Mouse (Mus musculus) liver, embryonic 16.5 days (tissue): Measurements from ENCODE around the gene Pcp4. TPM values are rescaled to one million over a fixed set of nuclear protein-coding genes. Genes with fewer than 3 reads are reported as not detected.
A peak's percentile ranks its signal among the peaks of the same experiment; 100 is the strongest.

Source experiments
- ATAC-seq: fragments of 200-750 bp; cut with Nextera tagmentation; 2 replicates; pipeline ENCODE4 v1.8.0; 2017; ENCODE audit warnings: low read depth, mild to moderate bottlenecking, moderate number of reproducible peaks, moderate library complexity
- H3K27ac ChIP-seq: fragments of 300-500 bp; sonication (generic); 2 replicates; pipeline ENCODE4 v1.5.1; 2014; ENCODE audit warnings: mild to moderate bottlenecking, low read length
- H3K27me3 ChIP-seq: fragments of 300-500 bp; sonication (generic); 2 replicates; pipeline ENCODE4 v1.6.1; 2014; ENCODE audit warnings: low read depth, low read length, mixed read lengths; ENCODE audit not compliant: control insufficient read depth, insufficient read depth
- H3K36me3 ChIP-seq: fragments of 300-500 bp; sonication (generic); 2 replicates; pipeline ENCODE4 v1.6.1; 2014; ENCODE audit warnings: mild to moderate bottlenecking; ENCODE audit not compliant: control insufficient read depth, insufficient read depth
- H3K4me1 ChIP-seq: fragments of 300-500 bp; sonication (generic); 2 replicates; pipeline ENCODE4 v1.6.1; 2014; ENCODE audit warnings: low read depth, low read length, mixed read lengths; ENCODE audit not compliant: control insufficient read depth
- H3K4me2 ChIP-seq: fragments of 300-500 bp; sonication (generic); 2 replicates; pipeline ENCODE4 v1.6.1; 2014; ENCODE audit warnings: low read depth, low read length, mixed read lengths
- H3K4me3 ChIP-seq: fragments of 300-500 bp; sonication (generic); 2 replicates; pipeline ENCODE4 v1.5.1; 2014; ENCODE audit warnings: low read depth, mild to moderate bottlenecking, low read length
- H3K9ac ChIP-seq: fragments of 300-500 bp; sonication (generic); 2 replicates; pipeline ENCODE4 v1.6.1; 2014; ENCODE audit warnings: low read depth, low read length
- H3K9me3 ChIP-seq: fragments of 300-500 bp; sonication (generic); replicated peaks from 2 replicates; pipeline ENCODE4 v1.6.1; 2016; ENCODE audit warnings: low read length; ENCODE audit not compliant: control insufficient read depth
- WGBS: fragments of 180-500 bp; shearing (Covaris S2); extraction: QIAGEN DNeasy Blood & Tissue Kit; methylation state at CpG from one replicate; pipeline ENCODE4 v1.1.7; 2014; ENCODE audit not compliant: insufficient replicate concordance; 5-methylcytosine and 5-hydroxymethylcytosine counted together
- polyA plus RNA-seq: library from polyadenylated mRNA; unstranded; fragments of >200 nt; fragmentation: Nextera tagmentation; extraction: Ambion mirVana; gene quantifications from 2 replicates; pipeline ENCODE4 v1.2.1, GENCODE M21; 2015

Pcp4 gene
- polyA plus RNA-seq, 1 experiment from 2014 or later, result 0.51 TPM

GRCm38 (mm10) chr16:96501241-96501640 lies 33.8 kb downstream of the Pcp4 start:
- Histone ChIP-seq H3K36me3 (no peaks in the 10 kb centered on the region), H3K4me3 (no peak overlapping the region), H3K4me2 (no peak overlapping the region), H3K9ac (no peak overlapping the region), H3K27ac (no peak overlapping the region), H3K9me3 (no peaks in the 10 kb centered on the region), H3K4me1 (no peaks in the 10 kb centered on the region), H3K27me3 (no peaks in the 10 kb centered on the region)
- no peak for ATAC-seq
- WGBS, result 53% methylated on average over 6 of the region's 6 CpGs

- Histone ChIP-seq H3K4me1 (no peaks in the 10 kb centered on the region), H3K27me3 (no peaks in the 10 kb centered on the region), H3K36me3 (no peaks in the 10 kb centered on the region), H3K9ac (no peak overlapping the region), H3K4me2 (no peak overlapping the region), H3K4me3 (no peak overlapping the region), H3K9me3 (no peaks in the 10 kb centered on the region), H3K27ac (no peak overlapping the region)
- 36% methylated on average over 3 of the region's 3 CpGs for WGBS
- ATAC-seq, result no peak
Measured at GRCm38 (mm10) chr16:96502586-96502985, 35.2 kb downstream of the Pcp4 start.

GRCm38 (mm10) chr16:96514466-96514865 lies 47.1 kb downstream of the Pcp4 start:
- H3K36me3 ChIP-seq, result no peaks in the 10 kb centered on the region
- H3K27ac ChIP-seq, result no peak overlapping the region
- no peak overlapping the region for H3K9ac ChIP-seq
- H3K4me3 ChIP-seq, result no peak overlapping the region
- 57% methylated on average over 3 of the region's 3 CpGs for WGBS
- ATAC-seq, result no peak
- H3K9me3 ChIP-seq, result no peaks in the 10 kb centered on the region
- no peak overlapping the region for H3K4me2 ChIP-seq
- no peaks in the 10 kb centered on the region for H3K27me3 ChIP-seq
- no peaks in the 10 kb centered on the region for H3K4me1 ChIP-seq

GRCm38 (mm10) chr16:96527476-96527875 lies 60.1 kb downstream of the Pcp4 start:
- Histone ChIP-seq H3K36me3 (no peaks in the 10 kb centered on the region), H3K4me2 (no peak overlapping the region), H3K4me3 (no peak overlapping the region), H3K4me1 (no peaks in the 10 kb centered on the region), H3K9ac (no peak overlapping the region), H3K27ac (no peak overlapping the region), H3K27me3 (no peaks in the 10 kb centered on the region), H3K9me3 (no peaks in the 10 kb centered on the region)
- ATAC-seq, result no peak
- WGBS, result 47% methylated on average over 3 of the region's 3 CpGs

- ATAC-seq, result no peak
- Histone ChIP-seq H3K4me2 (no peak overlapping the region), H3K9me3 (no peaks in the 10 kb centered on the region), H3K4me3 (no peak overlapping the region), H3K36me3 (no peaks in the 10 kb centered on the region), H3K27ac (no peak overlapping the region), H3K4me1 (no peaks in the 10 kb centered on the region), H3K27me3 (no peaks in the 10 kb centered on the region), H3K9ac (no peak overlapping the region)
- whole genome bisulfite sequencing, result 61% methylated on average over 4 of the region's 4 CpGs
Measured at GRCm38 (mm10) chr16:96528471-96528870, 61.1 kb downstream of the Pcp4 start.

- no peaks in the 10 kb centered on the region for H3K4me1 ChIP-seq
- H3K9me3 ChIP-seq, result no peaks in the 10 kb centered on the region
- no peak for ATAC-seq
- H3K27me3 ChIP-seq, result no peaks in the 10 kb centered on the region
- H3K4me2 ChIP-seq, result no peak overlapping the region
- WGBS, result 69% methylated on average over 9 of the region's 9 CpGs
- no peak overlapping the region for H3K27ac ChIP-seq
- no peaks in the 10 kb centered on the region for H3K36me3 ChIP-seq
- H3K4me3 ChIP-seq, result no peak overlapping the region
- H3K9ac ChIP-seq, result no peak overlapping the region
Measured at GRCm38 (mm10) chr16:96529896-96530568, 62.6 kb downstream of the Pcp4 start.

DNA sequence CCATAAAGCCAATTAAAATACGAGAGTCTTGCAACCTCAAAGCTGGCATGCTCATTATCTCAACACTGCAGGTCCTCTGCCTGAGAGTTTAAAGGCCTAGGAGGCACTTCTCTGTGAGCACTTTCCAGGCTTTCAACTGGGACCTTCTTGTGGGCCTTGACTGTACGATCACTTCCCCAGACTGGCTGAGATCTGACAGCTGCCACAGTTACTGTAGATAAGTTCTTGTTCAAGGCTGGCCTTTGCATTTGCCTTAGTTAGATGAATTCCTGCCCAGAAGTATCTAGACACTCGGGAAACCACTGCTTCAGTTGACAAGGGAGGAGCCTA lies 63.1 kb downstream of the Pcp4 start:
- no peaks in the 10 kb centered on the region for H3K9me3 ChIP-seq
- no peaks in the 10 kb centered on the region for H3K27me3 ChIP-seq
- H3K4me3 ChIP-seq, result no peak overlapping the region
- no peaks in the 10 kb centered on the region for H3K36me3 ChIP-seq
- no peak for ATAC-seq
- 15% methylated on average over 3 of the region's 3 CpGs for WGBS
- no peaks in the 10 kb centered on the region for H3K4me1 ChIP-seq
- H3K9ac ChIP-seq, result no peak overlapping the region
- no peak overlapping the region for H3K27ac ChIP-seq
- H3K4me2 ChIP-seq, result no peak overlapping the region

DNA sequence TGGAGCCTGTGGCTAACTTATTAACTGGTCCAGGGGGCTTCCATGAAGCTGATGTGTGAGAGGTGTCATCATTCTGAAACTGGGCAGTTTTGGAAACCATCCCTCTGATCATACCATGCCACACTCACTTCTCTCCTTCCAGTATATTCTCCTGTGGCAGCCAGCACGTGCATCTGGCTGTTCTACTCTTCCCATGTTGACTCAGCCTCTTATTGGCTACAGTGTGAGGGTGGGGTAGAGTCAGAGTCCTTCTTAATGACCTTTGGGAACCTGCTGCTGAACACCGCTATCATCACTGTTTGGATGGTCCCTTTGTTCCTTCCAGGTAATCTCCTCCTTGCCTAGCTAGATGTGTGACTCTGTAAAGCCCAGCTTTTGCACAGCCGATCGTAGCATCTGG lies 63.6 kb downstream of the Pcp4 start:
- Histone ChIP-seq H3K9me3 (no peaks in the 10 kb centered on the region), H3K4me2 (no peak overlapping the region), H3K4me1 (no peaks in the 10 kb centered on the region), H3K27me3 (no peaks in the 10 kb centered on the region), H3K27ac (no peak overlapping the region), H3K9ac (no peak overlapping the region), H3K36me3 (no peaks in the 10 kb centered on the region), H3K4me3 (no peak overlapping the region)
- WGBS, result 54% methylated on average over 4 of the region's 4 CpGs
- ATAC-seq, result no peak

DNA sequence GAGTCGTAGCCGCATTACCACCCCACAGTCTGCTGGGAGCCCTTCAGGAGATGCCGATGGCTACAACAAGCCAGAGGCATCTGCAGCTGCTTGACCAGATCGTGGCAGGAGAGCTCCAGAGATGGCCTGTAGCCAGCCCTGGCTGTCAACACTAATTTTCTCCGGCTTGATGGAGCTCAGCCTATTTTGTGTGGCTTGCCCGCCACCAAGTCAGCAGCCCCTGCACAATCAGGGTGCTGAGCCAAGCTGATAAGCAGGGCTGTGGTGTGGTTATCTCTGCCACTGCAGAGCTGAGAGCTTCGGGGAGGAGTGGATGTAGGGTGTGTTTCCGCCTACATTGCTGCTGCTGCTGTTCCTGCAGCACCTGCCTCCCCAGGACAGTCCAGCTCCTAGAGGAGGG lies 66.3 kb downstream of the Pcp4 start:
- H3K4me3 ChIP-seq, result no peak overlapping the region
- H3K9ac ChIP-seq, result no peak overlapping the region
- H3K9me3 ChIP-seq, result no peaks in the 10 kb centered on the region
- no peaks in the 10 kb centered on the region for H3K36me3 ChIP-seq
- peak; percentile 61 for ATAC-seq
- H3K27ac ChIP-seq, result no peak overlapping the region
- H3K4me2 ChIP-seq, result no peak overlapping the region
- no peaks in the 10 kb centered on the region for H3K27me3 ChIP-seq
- 27% methylated on average over 8 of the region's 8 CpGs for WGBS
- H3K4me1 ChIP-seq, result no peaks in the 10 kb centered on the region
